Mouse (Mus musculus) C2C12 (cell line): ENCODE data around the gene Wbp2. TPM values are rescaled to one million over a fixed set of nuclear protein-coding genes. Genes with fewer than 3 reads are reported as not detected.

Source experiments
- H3K27me3 ChIP-seq: one replicate; pipeline ENCODE4 v1.6.1; 2011; ENCODE audit not compliant: control insufficient read depth, insufficient read depth, insufficient read length
- H3K36me3 ChIP-seq: one replicate; pipeline ENCODE4 v1.6.1; 2011; ENCODE audit not compliant: control insufficient read depth, insufficient read depth
- H3K4me3 ChIP-seq: one replicate; pipeline ENCODE4 v1.5.1; 2011; ENCODE audit warnings: mild to moderate bottlenecking, control low read depth; ENCODE audit not compliant: poor library complexity, insufficient read depth, severe bottlenecking
- H3K79me2 ChIP-seq: one replicate; pipeline ENCODE4 v1.6.1; 2011; ENCODE audit not compliant: control insufficient read depth, insufficient read depth
- H3K79me3 ChIP-seq: one replicate; pipeline ENCODE4 v1.6.1; 2011; ENCODE audit warnings: low read depth, control low read depth
- H3ac ChIP-seq: one replicate; pipeline ENCODE3; 2011; ENCODE audit warnings: low read depth; ENCODE audit not compliant: control insufficient read depth, insufficient read length
- CEBPB ChIP-seq: IDR thresholded peaks from one replicate; pipeline ENCODE4 v1.6.1; 2011; ENCODE audit warnings: low read depth, mild to moderate bottlenecking, control low read depth, moderate library complexity
- CTCF ChIP-seq: IDR thresholded peaks from one replicate; pipeline ENCODE4 v1.5.1; 2011; ENCODE audit not compliant: control insufficient read depth, insufficient read depth, insufficient read length
- FOSL1 ChIP-seq: IDR thresholded peaks from one replicate; pipeline ENCODE4 v1.8.0; 2011; ENCODE audit warnings: mild to moderate bottlenecking, low read length; ENCODE audit not compliant: poor library complexity, insufficient read depth, severe bottlenecking
- MAX ChIP-seq: IDR thresholded peaks from one replicate; pipeline ENCODE4 v1.6.1; 2011; ENCODE audit warnings: mild to moderate bottlenecking, control low read depth
- MYOD1 ChIP-seq: IDR thresholded peaks from one replicate; pipeline ENCODE4 v1.6.1; 2011; ENCODE audit warnings: low read depth; ENCODE audit not compliant: control insufficient read depth, insufficient read length
- MYOG ChIP-seq: IDR thresholded peaks from one replicate; pipeline ENCODE4 v1.6.1; 2011; ENCODE audit not compliant: control insufficient read depth, insufficient read length; ENCODE audit errors: extremely low read depth
- USF1 ChIP-seq: IDR thresholded peaks from one replicate; pipeline ENCODE4 v1.6.1; 2011; ENCODE audit warnings: low read depth, mild to moderate bottlenecking, control low read depth, moderate library complexity
- polyA plus RNA-seq: library from polyadenylated mRNA; unstranded; fragments of >200 nt; fragmentation: generic; extraction: Trizol; gene quantifications from one replicate; pipeline ENCODE4 v1.2.1, GENCODE M21; 2012; ENCODE audit warnings: missing spikeins

The Wbp2 gene
- polyA plus RNA-seq, 1 experiment, result 87.6 TPM

- TF ChIP-seq MYOG (no peak), CTCF (no peak), MYOD1 (no peak), USF1 (no peak), CEBPB (no peak), FOSL1 (no peak), MAX (no peak)
- Histone ChIP-seq H3K79me2 (no peaks in the 10 kb centered on the region), H3K36me3 (peaks cover 13% of the 10 kb centered on the region), H3K27me3 (no peaks in the 10 kb centered on the region), H3K4me3 (no peak overlapping the region), H3ac (no peak overlapping the region), H3K79me3 (no peaks in the 10 kb centered on the region)
Observed at GRCm38 (mm10) chr11:116064187-116064867, 22.5 kb downstream of the Wbp2 start.

GRCm38 (mm10) chr11:116063562-116063961, 23.2 kb downstream of the Wbp2 start:
- H3K36me3 ChIP-seq, result peaks cover 20% of the 10 kb centered on the region
- no peak overlapping the region for H3ac ChIP-seq
- no peaks in the 10 kb centered on the region for H3K79me3 ChIP-seq
- no peak for TF ChIP-seq CEBPB
- TF ChIP-seq MYOG, result no peak
- TF ChIP-seq MAX, result no peak
- TF ChIP-seq CTCF, result no peak
- no peak for TF ChIP-seq MYOD1
- no peak for TF ChIP-seq USF1
- no peaks in the 10 kb centered on the region for H3K27me3 ChIP-seq
- no peaks in the 10 kb centered on the region for H3K79me2 ChIP-seq
- no peak overlapping the region for H3K4me3 ChIP-seq

DNA sequence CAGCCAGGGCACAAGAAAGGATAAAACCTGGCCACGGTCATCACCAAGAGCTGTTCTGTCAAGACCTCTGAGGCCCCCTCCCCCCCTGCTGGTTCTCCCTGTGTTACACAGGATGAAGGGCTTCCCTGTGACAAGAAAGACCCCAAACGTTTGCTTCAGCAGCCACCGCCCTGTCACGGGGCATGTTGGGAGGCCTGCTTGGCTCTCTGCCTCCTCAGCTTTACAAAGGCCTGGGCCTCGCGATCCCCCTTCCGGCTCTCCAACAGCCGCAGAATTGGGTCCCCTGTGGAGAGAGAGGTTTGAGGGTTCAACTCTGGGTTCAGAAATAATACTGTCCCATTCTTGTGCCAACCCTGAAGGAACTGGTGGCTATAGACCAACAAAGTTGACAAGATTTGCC, 24.3 kb downstream of the Wbp2 start:
- H3K36me3 ChIP-seq, result peaks cover 31% of the 10 kb centered on the region

GRCm38 (mm10) chr11:116061641-116062415, 25.0 kb downstream of the Wbp2 start:
- no peak for TF ChIP-seq MYOD1
- no peak for TF ChIP-seq FOSL1
- no peak for TF ChIP-seq CEBPB
- TF ChIP-seq MYOG, result no peak
- TF ChIP-seq USF1, result no peak
- no peak for TF ChIP-seq MAX
- no peak for TF ChIP-seq CTCF
- Histone ChIP-seq H3K4me3 (no peak overlapping the region), H3ac (no peak overlapping the region), H3K27me3 (no peaks in the 10 kb centered on the region), H3K36me3 (peaks cover 38% of the 10 kb centered on the region), H3K79me2 (no peaks in the 10 kb centered on the region), H3K79me3 (no peaks in the 10 kb centered on the region)

More for the DNA sequence above, 24.3 kb downstream of the Wbp2 start:
- TF ChIP-seq CTCF (no peak), MYOG (no peak), MAX (no peak), MYOD1 (no peak), CEBPB (no peak), USF1 (no peak), FOSL1 (no peak)
- Histone ChIP-seq H3K4me3 (no peak overlapping the region), H3K79me3 (no peaks in the 10 kb centered on the region), H3K79me2 (no peaks in the 10 kb centered on the region), H3K27me3 (no peaks in the 10 kb centered on the region), H3ac (no peak overlapping the region)

DNA sequence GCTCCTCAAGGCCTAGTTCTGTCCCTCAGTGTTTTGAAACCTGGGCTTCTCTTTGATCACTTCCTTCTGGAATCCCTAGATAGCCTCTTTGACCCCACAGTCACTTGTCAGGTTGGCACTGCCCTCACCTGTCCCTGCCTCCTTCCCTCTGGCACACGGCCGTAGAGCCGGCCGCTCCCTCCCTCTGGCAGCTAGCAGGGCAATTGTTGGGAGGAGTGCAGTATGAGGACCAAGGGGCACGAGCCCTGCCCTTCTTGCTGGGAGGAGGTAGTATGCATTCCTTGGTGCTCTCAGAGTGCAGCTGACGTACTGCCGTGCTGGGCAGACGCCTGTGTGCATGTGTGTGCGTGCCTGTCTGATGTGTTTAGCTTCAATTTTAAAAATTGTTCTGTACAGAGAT, 26.2 kb downstream of the Wbp2 start:
- TF ChIP-seq CTCF (no peak), USF1 (no peak), MAX (no peak), CEBPB (no peak), MYOG (no peak), MYOD1 (no peak), FOSL1 (no peak)
- H3K4me3 ChIP-seq, result no peak overlapping the region
- H3K36me3 ChIP-seq, result peaks cover 49% of the 10 kb centered on the region
- H3K27me3 ChIP-seq, result no peaks in the 10 kb centered on the region
- H3K79me3 ChIP-seq, result no peaks in the 10 kb centered on the region
- H3K79me2 ChIP-seq, result no peaks in the 10 kb centered on the region
- H3ac ChIP-seq, result no peak overlapping the region
